Mouse (Mus musculus) urinary bladder, postnatal 36 days (tissue): ENCODE results near the gene Gm11116.
"Not testable (repeated sequence)": the region's sequence is repeated elsewhere in the genome, so short reads cannot be mapped to it uniquely, and the experiment has no call there.

Experiments used
- DNase-seq, 2 experiments: peaks; one replicate each; pipeline ENCODE4 v3.0.0; 2022; ENCODE audit warnings: low spot score in 2 of 2, mixed read lengths in 1 of 2

Gene Gm11116

GRCm38 (mm10) chr5:88111430-88111829 lies at the start of gene Gm11116:
Gene Gm11116 (minus strand): TSS chr5:88111530.
- DNase-seq: no peak

- no peak for DNase-seq
Observed at GRCm38 (mm10) chr5:88153999-88154398, 42.7 kb upstream of the Gm11116 start, which contains the start of gene Gm11115. Gene Gm11115 (minus strand): TSS chr5:88154099.

GRCm38 (mm10) chr5:88086256-88086655 lies 25.1 kb downstream of the Gm11116 start, which contains the start of gene Smr2:
Gene Smr2 (plus strand): TSS chr5:88086556.
- DNase-seq: not testable (repeated sequence)
